Mouse (Mus musculus): Measurements from ENCODE around the gene Ddx5. TPM values are rescaled to one million over a fixed set of nuclear protein-coding genes. Genes with fewer than 3 reads are reported as not detected.
"Not testable (repeated sequence)": the region's sequence is repeated elsewhere in the genome, so short reads cannot be mapped to it uniquely, and the experiment has no call there.

Ddx5 gene
- polyA plus RNA-seq, 1 experiment from 2014 or later: 114 TPM

DNA sequence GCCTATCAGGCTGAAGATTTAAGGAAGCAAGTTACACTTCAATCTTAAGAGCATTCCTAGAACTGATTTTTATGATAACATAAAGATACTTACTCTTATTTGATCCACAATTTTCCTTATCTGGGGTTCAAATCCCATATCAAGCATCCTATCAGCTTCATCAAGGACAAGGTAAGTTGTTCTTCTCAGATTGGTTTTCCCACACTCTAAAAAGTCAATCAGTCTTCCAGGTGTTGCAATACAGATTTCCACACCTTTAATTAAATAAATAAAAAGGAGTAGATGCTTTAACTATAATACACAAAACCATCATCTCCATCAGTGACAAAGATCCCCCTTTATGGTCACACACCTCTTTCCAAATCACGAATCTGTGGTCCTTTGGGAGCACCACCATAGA is 3.9 kb downstream of the Ddx5 start:
- Histone ChIP-seq H3K36me3 (replicated peaks; ENCODE audit: insufficient read depth, low read length) (peaks cover 66% of the 10 kb centered on the region), H3K9ac (replicated peaks) (no peak overlapping the region), H3K4me1 (ENCODE audit: insufficient read depth) (peaks cover 19% of the 10 kb centered on the region), H3K27ac (ENCODE audit: low read depth) (no peak overlapping the region), H3K4me3 (ENCODE audit: low read depth, low read length) (no peak overlapping the region), H3K4me2 (ENCODE audit: low read depth, low read length) (no peak overlapping the region), H3K27me3 (ENCODE audit: insufficient read depth, low read length) (no peaks in the 10 kb centered on the region), H3K9me3 (ENCODE audit: low read length) (no peaks in the 10 kb centered on the region)
- DNase-seq (no peak), ATAC-seq (no peak)
- TF ChIP-seq CTCF (IDR thresholded peaks at IDR 0.05; ENCODE audit: low read depth): no peak
- no peak for TF ChIP-seq EP300 (IDR thresholded peaks at IDR 0.05; ENCODE audit: low read depth)
- WGBS (ENCODE audit: insufficient replicate concordance): 74% methylated on average over 1 of the region's 1 CpGs

DNA sequence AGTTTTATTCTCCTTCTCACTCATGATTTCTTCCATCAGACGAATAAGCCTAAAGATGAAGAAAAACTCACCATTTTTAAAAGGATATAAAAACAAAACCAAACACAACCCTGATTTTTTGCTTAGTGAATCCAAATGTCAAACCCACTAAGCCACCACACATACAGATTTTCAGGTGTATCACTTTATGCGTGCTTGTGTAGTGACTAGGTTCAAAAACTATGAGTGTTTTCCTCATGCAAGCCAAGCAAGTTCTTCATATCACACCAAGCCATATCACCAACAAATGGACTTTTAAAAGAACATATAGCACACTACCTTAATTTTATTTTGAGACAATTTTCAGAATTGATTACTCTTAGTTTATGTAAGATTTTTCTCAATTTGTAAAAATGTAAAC is 4.5 kb downstream of the Ddx5 start:
- H3K27me3 ChIP-seq (ENCODE audit: insufficient read depth, low read length): no peaks in the 10 kb centered on the region
- ATAC-seq (no peak), DNase-seq (no peak)
- H3K4me1 ChIP-seq (ENCODE audit: insufficient read depth): peaks cover 22% of the 10 kb centered on the region
- H3K9me3 ChIP-seq (ENCODE audit: low read length): no peaks in the 10 kb centered on the region
- TF ChIP-seq EP300 (IDR thresholded peaks at IDR 0.05; ENCODE audit: low read depth) (no peak), CTCF (IDR thresholded peaks at IDR 0.05; ENCODE audit: low read depth) (no peak)
- H3K4me2 ChIP-seq (ENCODE audit: low read depth, low read length): no peak overlapping the region
- H3K27ac ChIP-seq (ENCODE audit: low read depth): no peak overlapping the region
- H3K9ac ChIP-seq (replicated peaks): no peak overlapping the region
- H3K36me3 ChIP-seq (replicated peaks; ENCODE audit: insufficient read depth, low read length): peaks cover 68% of the 10 kb centered on the region
- no peak overlapping the region for H3K4me3 ChIP-seq (ENCODE audit: low read depth, low read length)
- WGBS (ENCODE audit: insufficient replicate concordance): 83% methylated on average over 2 of the region's 2 CpGs

DNA sequence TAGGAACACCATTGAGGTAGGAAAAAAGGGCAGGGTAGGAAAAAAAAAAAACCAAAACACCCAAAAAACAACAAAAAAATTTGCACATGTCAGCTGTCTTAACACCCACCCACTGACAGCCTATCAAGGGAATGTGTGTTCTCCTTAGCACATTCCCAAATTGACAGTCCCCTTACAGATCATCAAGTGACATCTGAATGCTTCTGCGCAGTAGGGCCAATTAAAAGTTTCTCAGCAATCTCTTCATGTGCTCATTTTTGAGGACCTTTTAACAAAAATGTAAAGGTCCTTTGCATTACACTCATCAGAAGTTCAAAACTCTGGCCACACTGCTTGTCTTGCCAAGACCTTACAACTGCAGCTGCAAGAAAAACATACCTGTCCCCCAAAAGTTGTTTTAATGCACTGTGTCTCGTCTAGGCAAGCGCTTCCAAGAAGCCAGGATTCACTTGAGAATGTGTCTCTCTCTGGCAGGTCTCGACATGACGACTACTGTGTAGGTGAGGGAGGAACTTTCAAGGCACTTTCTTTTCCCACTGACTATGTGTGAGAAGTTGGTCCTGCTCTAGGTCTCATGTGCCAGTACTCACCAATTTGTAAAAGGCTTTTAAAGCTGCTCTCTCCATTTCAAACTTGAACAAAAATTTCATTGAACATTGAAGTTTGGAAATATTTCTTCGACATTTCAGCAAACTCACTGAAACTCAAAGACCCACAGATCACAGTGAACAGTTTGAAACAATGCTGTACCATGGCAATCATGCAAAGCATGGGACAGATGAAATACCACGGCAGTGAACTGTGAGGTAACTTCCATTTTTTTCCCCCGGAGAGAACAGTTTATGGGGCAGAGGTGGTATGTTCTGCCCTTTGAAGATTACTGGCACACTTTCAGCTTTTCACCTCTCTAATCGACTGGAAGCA is 5.9 kb downstream of the Ddx5 start:
- ATAC-seq (no peak), DNase-seq (no peak)
- Histone ChIP-seq H3K36me3 (replicated peaks; ENCODE audit: insufficient read depth, low read length) (peaks cover 68% of the 10 kb centered on the region), H3K9me3 (ENCODE audit: low read length) (no peaks in the 10 kb centered on the region), H3K4me3 (ENCODE audit: low read depth, low read length) (no peak overlapping the region), H3K27me3 (ENCODE audit: insufficient read depth, low read length) (no peaks in the 10 kb centered on the region), H3K27ac (ENCODE audit: low read depth) (0 out of 2 replicates have a peak overlapping the region, but pooled peaks have one; percentile 7), H3K4me2 (ENCODE audit: low read depth, low read length) (no peak overlapping the region), H3K4me1 (ENCODE audit: insufficient read depth) (peaks cover 22% of the 10 kb centered on the region), H3K9ac (replicated peaks) (no peak overlapping the region)
- WGBS (ENCODE audit: insufficient replicate concordance): 85% methylated on average over 9 of the region's 9 CpGs
- TF ChIP-seq EP300 (IDR thresholded peaks at IDR 0.05; ENCODE audit: low read depth): no peak

DNA sequence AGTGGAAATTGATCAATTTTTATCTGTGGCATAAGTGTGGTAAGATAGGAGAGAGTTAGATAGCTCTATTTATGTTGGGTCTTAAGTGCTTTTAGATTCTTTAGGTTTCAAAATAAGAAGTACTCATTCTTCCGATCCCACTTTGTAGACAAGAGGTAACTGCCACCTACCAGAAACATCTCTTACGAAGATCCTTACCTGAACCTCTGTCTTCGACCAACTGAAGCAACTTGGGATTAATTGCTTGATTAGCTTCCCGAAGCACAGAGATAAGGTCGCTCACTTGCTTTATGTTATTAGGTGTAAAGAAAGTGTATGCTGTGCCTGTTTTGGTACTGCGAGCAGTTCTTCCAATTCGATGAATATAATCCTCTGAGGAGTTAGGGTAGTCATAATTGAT is 6.7 kb downstream of the Ddx5 start:
- not testable (repeated sequence) for H3K9me3 ChIP-seq (ENCODE audit: low read length); DNase-seq; ATAC-seq; H3K4me2 ChIP-seq (ENCODE audit: low read depth, low read length); H3K27ac ChIP-seq (ENCODE audit: low read depth); H3K27me3 ChIP-seq (ENCODE audit: insufficient read depth, low read length); H3K4me3 ChIP-seq (ENCODE audit: low read depth, low read length); H3K9ac ChIP-seq (replicated peaks)
- Histone ChIP-seq H3K36me3 (replicated peaks; ENCODE audit: insufficient read depth, low read length) (peaks cover 68% of the 10 kb centered on the region), H3K4me1 (ENCODE audit: insufficient read depth) (peaks cover 27% of the 10 kb centered on the region)
- WGBS (ENCODE audit: insufficient replicate concordance): 88% methylated on average over 7 of the region's 7 CpGs

DNA sequence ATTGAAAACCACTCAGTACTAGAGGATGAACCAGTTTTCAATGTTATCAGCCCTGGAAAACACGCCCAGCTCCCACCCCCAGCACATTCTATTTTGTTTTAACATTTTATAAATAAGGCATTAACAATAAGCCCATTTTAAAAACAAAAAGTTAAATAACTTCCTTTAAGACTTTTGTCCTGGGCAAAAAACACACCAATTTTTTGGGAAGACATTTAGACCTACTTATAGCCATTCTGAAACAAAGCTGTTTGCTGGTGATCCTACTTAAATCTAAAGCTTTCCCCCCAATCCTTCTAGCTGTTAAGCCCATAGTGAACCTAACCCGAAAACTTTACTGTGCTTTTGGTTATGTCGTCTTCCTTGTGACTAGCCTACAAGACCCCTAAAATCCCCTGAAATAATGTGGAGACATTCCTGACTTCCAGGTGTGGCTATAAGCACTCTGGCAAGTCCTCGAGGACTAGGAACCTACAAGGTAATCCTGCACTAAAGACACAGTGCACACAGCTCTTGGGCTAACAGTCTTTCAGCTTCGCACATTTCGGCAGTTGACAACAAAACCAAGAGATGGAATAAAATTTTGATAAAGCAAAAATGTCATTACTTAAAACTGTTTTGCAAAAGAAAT is 8.3 kb downstream of the Ddx5 start:
- 81% methylated on average over 6 of the region's 6 CpGs for WGBS (ENCODE audit: insufficient replicate concordance)
- H3K4me2 ChIP-seq (ENCODE audit: low read depth, low read length): peak overlapping the region; percentile 88; the same call in 1 of the 2 replicates
- no peak overlapping the region for H3K9ac ChIP-seq (replicated peaks)
- H3K4me3 ChIP-seq (ENCODE audit: low read depth, low read length): no peak overlapping the region
- H3K36me3 ChIP-seq (replicated peaks; ENCODE audit: insufficient read depth, low read length): peaks cover 63% of the 10 kb centered on the region
- no peak for DNase-seq
- no peak for ATAC-seq
- peaks cover 22% of the 10 kb centered on the region for H3K4me1 ChIP-seq (ENCODE audit: insufficient read depth)
- no peaks in the 10 kb centered on the region for H3K27me3 ChIP-seq (ENCODE audit: insufficient read depth, low read length)
- H3K27ac ChIP-seq (ENCODE audit: low read depth): peak overlapping the region; percentile 93; the same call in 1 of the 2 replicates
- H3K9me3 ChIP-seq (ENCODE audit: low read length): no peaks in the 10 kb centered on the region
- TF ChIP-seq CTCF (IDR thresholded peaks at IDR 0.05; ENCODE audit: low read depth) (no peak), EP300 (IDR thresholded peaks at IDR 0.05; ENCODE audit: low read depth) (no peak)

DNA sequence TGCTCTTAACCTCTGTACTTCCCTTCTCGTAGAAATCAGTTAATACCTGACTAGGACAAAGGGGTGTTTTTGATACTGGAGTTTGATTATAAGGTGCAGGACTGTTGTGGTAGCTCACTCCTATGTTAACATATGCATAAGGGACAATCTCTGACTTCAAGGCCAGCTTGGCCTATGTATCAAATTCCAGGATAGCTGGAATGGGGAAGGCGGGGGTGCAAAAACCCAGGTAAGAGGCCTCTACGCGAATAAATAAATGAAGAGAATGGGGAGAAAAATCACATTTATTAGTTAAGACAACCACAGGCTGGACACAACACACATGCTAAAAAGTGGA is 8.9 kb downstream of the Ddx5 start:
- 66% methylated on average over 4 of the region's 4 CpGs for WGBS (ENCODE audit: insufficient replicate concordance)
- Histone ChIP-seq H3K27ac (ENCODE audit: low read depth) (peak overlapping the region; percentile 93), H3K9me3 (ENCODE audit: low read length) (no peaks in the 10 kb centered on the region), H3K36me3 (replicated peaks; ENCODE audit: insufficient read depth, low read length) (peaks cover 63% of the 10 kb centered on the region), H3K9ac (replicated peaks) (peak overlapping the region; percentile 86), H3K4me2 (ENCODE audit: low read depth, low read length) (peak overlapping the region; percentile 88), H3K4me3 (ENCODE audit: low read depth, low read length) (peak overlapping the region; percentile 67; the same call in 1 of the 2 replicates), H3K4me1 (ENCODE audit: insufficient read depth) (peaks cover 16% of the 10 kb centered on the region), H3K27me3 (ENCODE audit: insufficient read depth, low read length) (no peaks in the 10 kb centered on the region)
- ATAC-seq (no peak), DNase-seq (no peak)
- TF ChIP-seq EP300 (IDR thresholded peaks at IDR 0.05; ENCODE audit: low read depth) (no peak), CTCF (IDR thresholded peaks at IDR 0.05; ENCODE audit: low read depth) (no peak)

All from liver, postnatal 0 days (tissue).